Mouse (Mus musculus) thymus, postnatal 10 days (tissue): ENCODE measurements around the gene Marc2.

Experiments used
- DNase-seq, 2 experiments: peaks; one replicate each; pipeline ENCODE4 v3.0.0; 2021; ENCODE audit warnings: low spot score in 2 of 2

Gene Marc2

GRCm38 (mm10) chr1:184853922-184854321 lies 7.7 kb upstream of the Marc2 start:
- no peak for DNase-seq

DNA sequence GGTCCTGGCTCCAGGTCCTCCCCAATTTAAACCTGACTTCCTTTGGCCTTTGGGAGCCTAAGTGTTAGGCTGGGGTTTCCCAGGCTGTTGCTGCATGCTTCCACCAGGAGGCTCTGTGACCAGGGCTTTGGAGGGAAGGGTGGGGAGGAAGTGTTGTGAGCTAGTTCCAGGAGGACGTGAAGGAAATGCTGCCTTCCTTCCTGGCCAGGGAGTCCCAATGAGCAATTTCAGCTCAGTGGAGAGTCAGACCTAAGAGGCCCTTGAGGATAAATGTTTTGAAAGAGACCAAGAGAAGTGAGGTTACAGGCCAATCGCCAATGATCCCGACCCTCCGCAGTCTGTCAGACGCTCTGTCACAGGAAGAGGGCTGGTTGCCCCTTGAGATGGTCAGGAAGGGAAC lies 7.1 kb upstream of the Marc2 start:
- peak; percentile 39 to 71 for DNase-seq

DNA sequence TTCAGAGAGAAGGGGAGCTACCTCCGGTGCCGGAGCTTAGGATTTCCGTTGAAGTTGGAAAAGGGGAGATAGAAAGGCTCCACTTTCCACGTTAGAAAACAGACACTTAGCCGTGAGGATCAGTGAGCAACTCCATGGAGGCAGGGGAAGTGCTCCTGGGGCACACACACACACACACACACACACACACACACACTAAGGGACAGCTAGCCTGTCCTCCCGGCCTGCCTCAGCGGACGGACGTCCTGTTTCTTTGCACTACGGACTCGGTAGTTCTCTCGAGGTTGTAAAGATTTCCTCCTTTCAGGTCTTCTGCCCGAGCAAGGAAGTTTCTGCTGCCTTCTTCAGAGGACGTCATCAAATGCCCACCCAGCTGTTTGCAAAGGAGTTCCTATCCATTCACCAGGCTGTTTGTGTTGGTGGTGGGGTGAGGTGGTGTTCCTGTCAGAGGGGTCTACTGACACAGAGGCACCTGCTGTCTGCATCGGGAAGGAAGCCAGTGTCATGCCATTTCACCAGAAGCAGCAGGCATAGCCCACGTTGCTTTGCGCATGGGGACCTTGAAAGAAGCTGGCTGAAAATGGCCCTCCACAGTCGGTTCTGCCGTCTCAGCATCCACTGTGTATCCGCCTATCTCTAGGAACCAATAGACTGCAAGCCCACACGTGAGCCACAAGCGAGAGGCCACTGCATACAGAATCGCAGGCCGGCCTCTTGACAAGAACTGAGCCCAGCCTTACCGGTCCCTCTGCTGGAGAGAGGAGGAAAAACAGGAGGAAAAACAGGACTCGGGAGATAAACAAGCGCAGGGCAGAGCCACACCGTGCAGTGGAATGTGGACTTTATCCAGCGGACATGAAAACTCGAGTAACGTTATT lies 5.7 kb upstream of the Marc2 start:
- DNase-seq: peak; percentile 29 to 55

DNA sequence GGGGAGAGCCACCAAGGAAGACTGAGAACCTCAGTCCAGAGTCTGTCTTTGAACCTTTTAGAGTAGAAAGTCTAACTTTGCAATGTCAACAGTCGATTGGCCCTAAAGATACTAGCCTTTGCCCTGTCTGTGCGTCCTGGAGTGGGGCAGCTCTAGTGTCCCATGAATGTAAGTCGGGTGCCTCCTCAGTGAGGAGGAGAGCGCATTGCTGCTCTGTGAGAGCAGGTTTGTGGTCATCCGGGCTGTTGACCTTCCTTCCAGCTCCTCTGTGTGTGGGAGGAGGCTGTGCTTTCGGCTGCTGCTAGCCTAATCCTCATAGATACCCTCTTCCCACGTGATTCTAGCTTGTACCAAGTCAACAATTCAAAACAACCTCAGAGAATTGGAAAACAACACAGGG lies 4.9 kb upstream of the Marc2 start:
- no peak for DNase-seq

DNA sequence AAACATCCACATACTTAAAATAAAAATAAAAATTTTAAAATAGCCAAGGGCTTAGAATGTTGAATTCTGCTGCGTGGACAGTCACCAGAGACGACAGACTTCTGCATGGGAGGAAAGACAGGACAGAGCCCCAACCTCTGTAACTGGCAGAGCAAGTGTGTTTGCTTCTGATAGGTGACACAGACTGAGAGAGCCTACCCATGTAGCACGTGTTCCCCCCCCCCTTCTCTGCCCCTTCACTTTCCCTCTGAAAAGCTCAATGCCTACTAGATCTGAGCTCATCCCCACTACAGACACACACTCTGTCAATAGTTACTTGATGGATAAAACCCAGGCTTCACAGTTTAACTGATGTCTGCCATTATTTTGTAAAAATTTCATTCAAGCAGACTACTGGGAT lies 722 bp upstream of the Marc2 start:
- DNase-seq: no peak

- peak; percentile 71 to 75 for DNase-seq
These were observed 860 bp downstream of the Marc2 start for GRCm38 (mm10) chr1:184845111-184846071.

- DNase-seq: peak; percentile 17 to 21
These were observed 1.8 kb downstream of the Marc2 start for GRCm38 (mm10) chr1:184844326-184845066.

DNA sequence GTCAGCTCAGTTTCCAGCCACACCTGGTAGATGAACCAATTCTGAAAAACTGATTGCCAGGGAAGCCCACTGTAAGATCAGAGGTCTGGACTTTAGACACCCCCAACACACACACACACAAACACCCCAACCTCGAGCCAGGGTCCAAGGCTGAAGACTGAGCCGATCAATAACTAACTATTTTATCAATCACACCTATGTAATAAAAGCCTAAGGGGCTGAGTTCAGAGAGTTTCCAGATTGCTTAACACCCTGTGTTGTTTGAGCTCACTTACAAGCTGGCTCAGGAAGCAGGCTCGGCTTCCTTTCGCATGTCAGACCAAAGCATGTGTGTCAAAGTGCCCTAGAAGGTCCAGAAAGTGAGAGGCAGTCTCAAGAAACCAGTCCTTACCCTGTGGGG lies 8.6 kb downstream of the Marc2 start:
- no peak for DNase-seq

GRCm38 (mm10) chr1:184836350-184836749 lies 9.9 kb downstream of the Marc2 start:
- no peak for DNase-seq

GRCm38 (mm10) chr1:184833499-184833898 lies 12.8 kb downstream of the Marc2 start:
- no peak for DNase-seq

- DNase-seq: no peak
These were observed 14.0 kb downstream of the Marc2 start for GRCm38 (mm10) chr1:184832211-184832610.

DNA sequence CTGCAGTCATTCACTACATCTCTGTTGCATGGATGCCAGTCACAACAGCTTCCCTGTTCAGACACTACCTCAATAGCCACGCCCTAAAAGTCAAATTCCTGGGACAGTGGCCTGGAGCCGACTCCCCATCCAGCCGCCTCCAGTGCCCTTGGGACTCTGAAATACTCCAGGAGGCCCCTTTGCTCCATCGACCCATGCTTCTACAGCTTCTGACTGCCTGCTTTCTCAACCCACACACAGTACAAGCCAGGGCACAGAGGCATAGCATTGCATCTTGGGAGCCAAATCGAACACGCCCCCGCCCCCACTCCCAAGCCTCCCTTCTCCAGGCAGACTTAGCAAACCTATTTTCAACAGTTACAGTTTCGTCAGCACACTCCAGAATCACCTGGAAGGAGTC lies 16.4 kb downstream of the Marc2 start:
- DNase-seq: no peak

DNA sequence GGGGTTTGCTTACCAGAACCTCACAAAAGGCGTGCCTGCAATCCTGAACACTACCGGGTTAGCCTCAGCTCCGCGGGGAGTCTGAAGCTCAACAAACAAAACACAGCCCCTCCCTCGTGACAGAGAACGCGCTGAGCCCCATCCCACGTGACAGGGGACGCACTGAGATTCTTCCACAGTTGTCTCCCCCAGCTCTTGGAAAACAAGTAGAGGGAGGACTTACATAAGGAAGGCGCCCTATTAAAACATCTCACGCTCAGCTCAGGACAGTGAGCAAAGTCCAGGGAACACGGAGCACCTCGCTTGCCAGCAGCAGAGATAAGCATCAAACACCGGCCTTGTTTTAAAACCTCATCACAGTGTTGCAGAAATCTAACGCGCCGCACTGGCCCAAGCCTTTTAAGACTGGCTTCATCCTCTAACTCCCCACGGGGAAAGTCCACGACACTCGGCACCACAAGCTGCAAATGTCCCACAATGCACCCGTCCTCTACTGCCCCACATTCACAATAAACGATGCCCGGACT lies 19.0 kb downstream of the Marc2 start:
- no peak for DNase-seq

- DNase-seq: no peak
These were observed 21.2 kb downstream of the Marc2 start for GRCm38 (mm10) chr1:184825093-184825492.

GRCm38 (mm10) chr1:184824439-184824851 lies 21.8 kb downstream of the Marc2 start:
- peak; percentile 51 to 84 for DNase-seq

- DNase-seq: no peak
These were observed 23.6 kb downstream of the Marc2 start for GRCm38 (mm10) chr1:184822678-184823077.

DNA sequence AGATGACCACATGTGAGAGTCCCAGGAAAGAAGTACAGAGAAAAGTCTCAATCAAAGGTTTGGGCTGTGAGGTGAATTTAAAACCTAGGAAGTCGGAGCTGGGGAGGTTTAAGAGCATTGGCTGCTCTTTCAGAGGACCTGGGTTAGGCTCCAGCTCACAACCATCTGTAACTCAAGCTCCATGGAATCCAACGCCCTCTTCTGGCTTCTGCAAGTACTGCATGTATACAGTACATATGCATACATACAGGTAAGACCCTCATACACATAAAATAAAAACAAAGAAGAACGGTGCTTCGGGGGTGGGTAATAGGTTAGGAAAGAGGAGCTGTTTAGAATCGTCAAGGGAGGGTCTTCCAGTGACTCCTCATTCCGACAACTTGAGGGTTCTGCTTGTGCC lies 28.5 kb downstream of the Marc2 start:
- no peak for DNase-seq

DNA sequence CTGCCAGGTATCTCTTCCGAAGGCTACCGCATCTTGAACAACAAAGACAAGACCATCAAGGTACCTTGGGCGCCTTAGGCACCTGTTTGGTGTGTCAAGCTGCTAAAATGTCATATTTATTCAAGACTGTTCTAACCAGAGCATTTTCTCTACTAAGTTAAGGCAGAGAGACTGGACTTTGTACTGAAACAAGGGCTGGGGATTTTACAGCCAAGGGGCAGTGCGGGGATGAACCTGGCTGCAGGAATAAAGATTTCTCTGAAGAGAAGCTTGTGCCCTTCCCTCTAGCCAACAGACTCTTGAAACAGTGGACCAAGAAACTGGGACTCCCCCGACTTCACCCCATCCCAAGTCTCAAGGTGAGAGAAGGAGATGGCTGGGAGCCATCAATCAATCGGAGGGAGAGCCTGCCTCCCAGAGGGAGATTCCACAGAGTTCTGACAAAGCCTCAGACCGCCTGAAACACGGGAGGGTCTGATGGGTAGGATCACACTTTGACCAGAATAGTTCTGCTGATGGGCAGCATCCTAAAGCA lies 34.5 kb downstream of the Marc2 start:
- DNase-seq: no peak

- DNase-seq: no peak
These were observed 35.3 kb downstream of the Marc2 start, which contains the start of gene Marc1 for GRCm38 (mm10) chr1:184810780-184811575. Marc1 (minus strand) TSS chr1:184811313.

DNA sequence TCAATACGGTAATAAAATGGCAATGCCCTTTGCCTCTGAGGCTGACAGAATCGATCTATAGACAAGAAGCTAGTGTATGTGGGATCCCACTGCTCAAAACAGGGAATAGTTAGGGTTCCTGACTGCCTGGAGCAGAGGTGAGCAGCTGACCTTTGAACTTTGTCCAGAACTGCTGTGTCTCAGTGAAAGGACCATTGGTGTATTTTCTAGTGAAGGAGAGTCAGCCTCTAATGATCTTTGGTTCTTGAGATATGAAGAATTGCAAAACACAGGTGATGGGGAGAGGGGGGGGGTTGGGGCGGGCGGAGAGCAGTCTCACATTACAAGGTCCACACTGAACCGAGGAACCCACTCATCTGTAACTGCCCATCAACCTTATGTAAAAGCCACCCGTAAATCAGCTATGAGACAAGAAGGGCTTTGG lies 36.7 kb downstream of the Marc2 start:
- no peak for DNase-seq
